Mouse (Mus musculus) erythroid progenitor cell, adult 5-6 weeks (primary cell): ENCODE results near the gene Dst. TPM values are rescaled to one million over a fixed set of nuclear protein-coding genes. Genes with fewer than 3 reads are reported as not detected.
"Not testable (repeated sequence)": the region's sequence is repeated elsewhere in the genome, so short reads cannot be mapped to it uniquely, and the experiment has no call there.

ENCODE experiments used
- ATAC-seq: replicated peaks from 2 replicates; pipeline ENCODE4 v1.8.0; 2016; ENCODE audit warnings: moderate number of reproducible peaks, mild to moderate bottlenecking, moderate TSS enrichment, inconsistent platforms; ENCODE audit not compliant: poor library complexity, low FRiP score, severe bottlenecking
- total RNA-seq, 2 experiments: library from RNA; stranded (forward) in 1 of 2; stranded (reverse) in 1 of 2; fragments of 150-400 nt in 1 of 2; fragments of 186-747, 209-891 nt in 1 of 2; gene quantifications; 2 replicates each; pipeline versions ENCODE4 v1.2.3 to v1.2.4; 2015 to 2017; ENCODE audit warnings: low replicate concordance in 2 of 2

Dst gene
- total RNA-seq, 2 experiments from 2014 or later: 1.7 TPM

- no peak for ATAC-seq
Observed at GRCm38 (mm10) chr1:34304227-34304626, 396.2 kb downstream of the Dst start.

- no peak for ATAC-seq
Observed at GRCm38 (mm10) chr1:34306741-34307140, 398.7 kb downstream of the Dst start.

GRCm38 (mm10) chr1:34307191-34307590, 399.2 kb downstream of the Dst start:
- no peak for ATAC-seq

- ATAC-seq: not testable (repeated sequence)
Observed at GRCm38 (mm10) chr1:34308841-34309240, 400.8 kb downstream of the Dst start.

GRCm38 (mm10) chr1:34309396-34309795, 401.4 kb downstream of the Dst start:
- ATAC-seq: no peak

- no peak for ATAC-seq
Observed at GRCm38 (mm10) chr1:34310532-34311250, 402.7 kb downstream of the Dst start.

GRCm38 (mm10) chr1:34312806-34313205, 404.8 kb downstream of the Dst start:
- ATAC-seq: no peak

GRCm38 (mm10) chr1:34315381-34315780, 407.4 kb downstream of the Dst start:
- no peak for ATAC-seq

- no peak for ATAC-seq
Observed at GRCm38 (mm10) chr1:34324255-34324654, 416.2 kb downstream of the Dst start.

GRCm38 (mm10) chr1:34328606-34329005, 420.6 kb downstream of the Dst start:
- ATAC-seq: no peak

- no peak for ATAC-seq
Observed at GRCm38 (mm10) chr1:34331767-34332166, 423.7 kb downstream of the Dst start.

Other genes with a start within 250 kb of the Dst start
- gene Prim2, start 238.4 kb upstream of the Dst start, total RNA-seq (2015; ENCODE audit: low replicate concordance): 62.5 and 83.6 TPM in 2 replicates
- gene Prim2, start 238.4 kb upstream of the Dst start, total RNA-seq (2017; ENCODE audit: low replicate concordance): 84.2 and 84.9 TPM in 2 replicates
- 1.7 and 3.6 TPM in 2 replicates for gene Rab23, start 188.3 kb upstream of the Dst start, total RNA-seq (2015; ENCODE audit: low replicate concordance)
- gene Rab23, start 188.3 kb upstream of the Dst start, total RNA-seq (2017; ENCODE audit: low replicate concordance): 4.0 and 8.9 TPM in 2 replicates
- 25.9 and 37.7 TPM in 2 replicates for gene Bag2, start 150.4 kb upstream of the Dst start, total RNA-seq (2015; ENCODE audit: low replicate concordance)
- 33.9 and 59.6 TPM in 2 replicates for gene Bag2, start 150.4 kb upstream of the Dst start, total RNA-seq (2017; ENCODE audit: low replicate concordance)
- 31.4 and 34.2 TPM in 2 replicates for gene Zfp451, start 93.6 kb upstream of the Dst start, total RNA-seq (2015; ENCODE audit: low replicate concordance)
- gene Zfp451, start 93.6 kb upstream of the Dst start, total RNA-seq (2017; ENCODE audit: low replicate concordance): 22.2 and 22.7 TPM in 2 replicates
- 3.4 TPM in 1 of 2 replicates, not detected in the other for gene Bend6, start 409 bp upstream of the Dst start, total RNA-seq (2015; ENCODE audit: low replicate concordance)
- not detected in 2 replicates for gene Bend6, start 409 bp upstream of the Dst start, total RNA-seq (2017; ENCODE audit: low replicate concordance)